Mouse (Mus musculus) MEL (cell line): ENCODE measurements around the gene Ppp1r8. TPM values are rescaled to one million over a fixed set of nuclear protein-coding genes. Genes with fewer than 3 reads are reported as not detected.

ENCODE experiments used
- DNase-seq: peaks from one replicate; pipeline ENCODE4 v3.0.0; 2011; ENCODE audit warnings: low read depth, low spot score
- H3K27ac ChIP-seq: 2 replicates; pipeline ENCODE4 v1.5.1; 2012; ENCODE audit warnings: low read depth, mild to moderate bottlenecking, control low read depth, low read length, moderate library complexity; ENCODE audit not compliant: control insufficient read depth
- H3K27me3 ChIP-seq, 2 experiments: fragments of 150-350 bp in 1 of 2; sonication (generic) in 1 of 2; 2 replicates each; pipeline ENCODE4 v1.6.1; 2012; ENCODE audit warnings: low read length in 2 of 2, mild to moderate bottlenecking in 2 of 2, improper control_type of control experiment in 1 of 2, moderate library complexity in 1 of 2; ENCODE audit not compliant: insufficient read depth in 2 of 2, control insufficient read depth in 1 of 2
- H3K36me3 ChIP-seq, 2 experiments: 2 replicates each; pipeline ENCODE4 v1.6.1; 2012 to 2014; ENCODE audit warnings: low read length in 2 of 2, improper control_type of control experiment in 1 of 2, inconsistent platforms in 1 of 2, mild to moderate bottlenecking in 1 of 2; ENCODE audit not compliant: insufficient read depth in 2 of 2, control insufficient read depth in 1 of 2
- H3K4me1 ChIP-seq, 2 experiments: fragments of 150-350 bp in 1 of 2; sonication (generic) in 1 of 2; 2 replicates each; pipeline ENCODE4 v1.6.1; 2012; ENCODE audit warnings: low read length in 2 of 2, improper control_type of control experiment in 1 of 2, mild to moderate bottlenecking in 1 of 2; ENCODE audit not compliant: insufficient read depth in 2 of 2, control insufficient read depth in 1 of 2
- H3K4me3 ChIP-seq, 2 experiments: fragments of 150-350 bp in 1 of 2; sonication (generic) in 1 of 2; 2 replicates each; pipeline ENCODE4 v1.5.1; 2012; ENCODE audit warnings: low read depth in 2 of 2, low read length in 2 of 2, mild to moderate bottlenecking in 2 of 2, moderate library complexity in 2 of 2, control low read depth in 1 of 2, improper control_type of control experiment in 1 of 2; ENCODE audit not compliant: control insufficient read depth in 1 of 2, insufficient read depth in 1 of 2
- H3K79me2 ChIP-seq: 2 replicates; pipeline ENCODE4 v1.6.1; 2012; ENCODE audit warnings: mild to moderate bottlenecking, low read length, moderate library complexity; ENCODE audit not compliant: control insufficient read depth, poor library complexity, insufficient read depth
- H3K9ac ChIP-seq: 2 replicates; pipeline ENCODE4 v1.6.1; 2012; ENCODE audit warnings: low read depth, mild to moderate bottlenecking, control low read depth, low read length, moderate library complexity; ENCODE audit not compliant: control insufficient read depth, poor library complexity, severe bottlenecking
- H3K9me3 ChIP-seq: fragments of 150-350 bp; sonication (generic); replicated peaks from 2 replicates; pipeline ENCODE4 v1.6.1; 2012; ENCODE audit warnings: mild to moderate bottlenecking, low read length, improper control_type of control experiment, moderate library complexity; ENCODE audit not compliant: insufficient read depth
- BHLHE40 ChIP-seq: IDR thresholded peaks from 2 replicates; pipeline ENCODE4 v1.6.1; 2012; ENCODE audit warnings: low read depth, mild to moderate bottlenecking, inconsistent platforms, low read length, improper control_type of control experiment, borderline replicate concordance
- E2F4 ChIP-seq: IDR thresholded peaks from 2 replicates; pipeline ENCODE4 v1.6.1; 2011; ENCODE audit warnings: low read depth, low read length, improper control_type of control experiment, borderline replicate concordance
- ETS1 ChIP-seq: IDR thresholded peaks from 2 replicates; pipeline ENCODE4 v1.6.1; 2012; ENCODE audit warnings: low read depth, mild to moderate bottlenecking, inconsistent platforms, low read length, improper control_type of control experiment, moderate library complexity
- GATA1 ChIP-seq: IDR thresholded peaks from 2 replicates; pipeline ENCODE4 v1.6.1; 2011; ENCODE audit warnings: low read depth, low read length, improper control_type of control experiment
- JUND ChIP-seq: IDR thresholded peaks from 2 replicates; pipeline ENCODE4 v1.6.1; 2011; ENCODE audit warnings: low read depth, mild to moderate bottlenecking, improper control_type of control experiment, low read length
- KAT2A ChIP-seq: conservative IDR thresholded peaks from 2 replicates; pipeline ENCODE4 v1.6.1; 2012; ENCODE audit warnings: low read depth, low read length, improper control_type of control experiment, inconsistent platforms
- MAZ ChIP-seq: IDR thresholded peaks from 2 replicates; pipeline ENCODE4 v1.6.1; 2012; ENCODE audit warnings: low read depth, mild to moderate bottlenecking, inconsistent platforms, low read length, improper control_type of control experiment
- MXI1 ChIP-seq: IDR thresholded peaks from 2 replicates; pipeline ENCODE4 v1.6.1; 2011; ENCODE audit warnings: mild to moderate bottlenecking, low read depth, low read length, improper control_type of control experiment
- MYB ChIP-seq: IDR thresholded peaks from 2 replicates; pipeline ENCODE4 v1.6.1; 2011; ENCODE audit warnings: mild to moderate bottlenecking, low read depth, low read length, improper control_type of control experiment
- MYC ChIP-seq: IDR thresholded peaks from 2 replicates; pipeline ENCODE4 v1.6.1; 2011; ENCODE audit warnings: low read depth, mild to moderate bottlenecking, low read length, improper control_type of control experiment, moderate library complexity
- NELFE ChIP-seq: IDR thresholded peaks from 2 replicates; pipeline ENCODE4 v1.6.1; 2011; ENCODE audit warnings: low read depth, low read length, improper control_type of control experiment
- NRF1 ChIP-seq: IDR thresholded peaks from 2 replicates; pipeline ENCODE4 v1.6.1; 2014; ENCODE audit warnings: low read depth, mild to moderate bottlenecking, inconsistent platforms, low read length, improper control_type of control experiment, moderate library complexity; ENCODE audit not compliant: poor library complexity, insufficient read depth, severe bottlenecking
- POLR2AphosphoS5 ChIP-seq: IDR thresholded peaks from 2 replicates; pipeline ENCODE4 v1.6.1; 2012; ENCODE audit warnings: low read depth, borderline replicate concordance, mild to moderate bottlenecking, inconsistent platforms, low read length, moderate library complexity, mixed read lengths
- SMC3 ChIP-seq: IDR thresholded peaks from 2 replicates; pipeline ENCODE4 v1.6.1; 2011; ENCODE audit warnings: low read depth, low read length, improper control_type of control experiment
- TAL1 ChIP-seq: IDR thresholded peaks from 2 replicates; pipeline ENCODE4 v1.6.1; 2012; ENCODE audit warnings: mild to moderate bottlenecking, inconsistent platforms, low read length, moderate library complexity, mixed read lengths
- USF2 ChIP-seq, 2 experiments: IDR thresholded peaks; 2 replicates each; pipeline ENCODE4 v1.6.1; 2011 to 2012; ENCODE audit warnings: improper control_type of control experiment in 2 of 2, low read length in 2 of 2, borderline replicate concordance in 1 of 2, inconsistent platforms in 1 of 2, low read depth in 1 of 2, mild to moderate bottlenecking in 1 of 2; ENCODE audit not compliant: insufficient read depth in 1 of 2
- ZC3H11A ChIP-seq: IDR thresholded peaks from 2 replicates; pipeline ENCODE4 v1.6.1; 2012; ENCODE audit warnings: low read depth, mild to moderate bottlenecking, inconsistent platforms, low read length, improper control_type of control experiment
- ZMIZ1 ChIP-seq: IDR thresholded peaks from 2 replicates; pipeline ENCODE4 v1.6.1; 2012; ENCODE audit warnings: low read depth, mild to moderate bottlenecking, inconsistent platforms, low read length, improper control_type of control experiment, moderate library complexity
- ZNF384 ChIP-seq: IDR thresholded peaks from 2 replicates; pipeline ENCODE4 v1.6.1; 2012; ENCODE audit warnings: low read depth, mild to moderate bottlenecking, inconsistent platforms, low read length, improper control_type of control experiment
- polyA plus RNA-seq, 2 experiments: library from polyadenylated mRNA; stranded (reverse) in 1 of 2; unstranded in 1 of 2; fragments of >175 nt in 1 of 2; fragments of >200 nt in 1 of 2; gene quantifications; 2 replicates each; pipeline versions ENCODE4 v1.2.1 to v1.2.4; 2012; ENCODE audit warnings: low replicate concordance in 2 of 2, low read depth in 1 of 2; ENCODE audit not compliant: insufficient read length in 2 of 2, insufficient read depth in 1 of 2, missing spikeins in 1 of 2
- total RNA-seq: library from RNA; depleted of rRNA; stranded (reverse); fragments of 300-350 nt; gene quantifications from 2 replicates; pipeline ENCODE4 v1.2.3, GENCODE M21; 2012

Ppp1r8 gene
- total and polyA plus RNA-seq, 3 experiments = 83.6 to 103 TPM; not detected in 1

DNA sequence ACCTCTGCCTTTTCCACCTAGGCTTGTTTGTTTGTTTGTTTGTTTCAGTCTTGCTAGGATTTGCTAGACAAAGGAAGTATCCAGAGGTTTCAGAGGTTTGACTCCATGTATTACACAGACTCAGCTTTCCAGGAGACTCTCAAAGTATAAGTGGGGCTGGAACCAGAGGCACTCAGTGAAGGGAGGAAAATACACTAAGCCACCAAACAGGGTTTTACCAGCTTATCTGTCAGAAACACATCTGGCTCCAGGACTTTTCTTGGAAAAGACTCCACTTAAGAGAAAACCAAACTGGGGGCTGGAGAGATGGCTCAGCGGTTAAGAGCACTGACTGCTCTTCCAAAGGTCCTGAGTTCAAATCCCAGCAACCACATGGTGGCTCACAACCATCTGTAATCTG, 17.9 kb upstream of the Ppp1r8 start:
- no peak overlapping the region for H3K27ac ChIP-seq
- H3K27me3 ChIP-seq = no peaks in the 10 kb centered on the region
- TF ChIP-seq BHLHE40 (no peak), NELFE (no peak), MXI1 (no peak), JUND (no peak), E2F4 (no peak), KAT2A (no peak), ZC3H11A (no peak), ZMIZ1 (no peak), MYC (no peak), USF2 (IDR thresholded peaks at IDR 0.05; ENCODE audit: borderline replicate concordance in 1 of 2, insufficient read depth in 1 of 2, low read depth in 1 of 2, low read length in 2 of 2) (no peak), POLR2AphosphoS5 (no peak), ZNF384 (no peak), TAL1 (no peak), MAZ (no peak), ETS1 (no peak), GATA1 (no peak), NRF1 (no peak), MYB (no peak)
- H3K79me2 ChIP-seq = no peaks in the 10 kb centered on the region
- no peaks in the 10 kb centered on the region for H3K9me3 ChIP-seq
- no peak overlapping the region for H3K9ac ChIP-seq
- H3K36me3 ChIP-seq = peaks cover 2 to 12% of the 10 kb centered on the region in 2 experiments
- H3K4me1 ChIP-seq = no peaks in the 10 kb centered on the region
- H3K4me3 ChIP-seq = no peak overlapping the region
- DNase-seq = no peak

GRCm38 (mm10) chr4:132843705-132844071, 719 bp upstream of the Ppp1r8 start:
- Histone ChIP-seq H3K9ac (peak overlapping the region; percentile 96), H3K4me3 (peak overlapping the region; percentile 46 to 96), H3K36me3 (peaks cover 8 to 20% of the 10 kb centered on the region in 2 experiments), H3K79me2 (peaks cover 28% of the 10 kb centered on the region), H3K9me3 (no peaks in the 10 kb centered on the region), H3K27me3 (no peaks in the 10 kb centered on the region), H3K27ac (peak overlapping the region; percentile 84), H3K4me1 (peaks cover 13 to 15% of the 10 kb centered on the region in 2 experiments)
- TF ChIP-seq USF2 (IDR thresholded peaks at IDR 0.05; ENCODE audit: borderline replicate concordance in 1 of 2, insufficient read depth in 1 of 2, low read depth in 1 of 2, low read length in 2 of 2) = no peak
- TF ChIP-seq ZMIZ1 = peak; percentile 71
- TF ChIP-seq SMC3 = no peak
- peak; percentile 34 for DNase-seq
